Mouse (Mus musculus) E14TG2a.4 (cell line): ENCODE measurements around the gene Osbpl8.

ENCODE experiments used
- H3K27me3 ChIP-seq: 2 replicates; pipeline ENCODE4 v1.6.1; 2014; ENCODE audit warnings: low read length, control low read depth; ENCODE audit not compliant: insufficient read depth
- H3K36me3 ChIP-seq: 2 replicates; pipeline ENCODE4 v1.6.1; 2014; ENCODE audit warnings: low read length, control low read depth; ENCODE audit not compliant: insufficient read depth
- H3K4me1 ChIP-seq: replicated peaks from 2 replicates; pipeline ENCODE4 v1.6.1; 2014; ENCODE audit warnings: low read depth, low read length, control low read depth
- H3K4me3 ChIP-seq: replicated peaks from 2 replicates; pipeline ENCODE4 v1.5.1; 2014; ENCODE audit warnings: mild to moderate bottlenecking, low read length
- H3K9me3 ChIP-seq: 2 replicates; pipeline ENCODE4 v1.6.1; 2014; ENCODE audit warnings: low read length, control low read depth
- CTCF ChIP-seq: conservative IDR thresholded peaks from 2 replicates; pipeline ENCODE4 v1.5.1; 2014; ENCODE audit warnings: low read length
- NANOG ChIP-seq: IDR thresholded peaks from 2 replicates; pipeline ENCODE4 v1.6.1; 2014; ENCODE audit warnings: borderline replicate concordance, low read length, mixed read lengths
- POU5F1 ChIP-seq: IDR thresholded peaks from 2 replicates; pipeline ENCODE4 v1.6.1; 2014; ENCODE audit warnings: low read length, borderline replicate concordance

Osbpl8 gene

DNA sequence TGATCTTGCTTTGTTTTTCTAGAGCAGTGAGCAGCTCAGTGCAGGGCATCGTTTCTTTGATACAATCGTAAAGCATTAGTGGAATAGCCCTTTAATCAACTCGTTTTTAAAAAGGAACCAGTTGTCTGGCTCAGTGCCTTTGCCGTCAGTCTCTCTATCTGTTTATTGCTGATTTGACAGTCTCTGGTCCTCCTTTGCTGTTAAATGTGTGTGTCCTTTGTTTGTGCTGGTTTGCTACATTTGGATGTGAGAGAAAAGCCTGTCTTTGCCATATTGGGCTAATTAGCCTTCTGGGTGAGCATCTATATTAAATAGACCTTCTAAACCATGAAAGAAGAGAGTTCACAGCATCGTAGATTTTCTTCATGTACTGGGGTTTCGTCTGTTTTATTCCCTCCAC lies 83.6 kb downstream of the Osbpl8 start:
- Histone ChIP-seq H3K9me3 (no peaks in the 10 kb centered on the region), H3K4me1 (no peaks in the 10 kb centered on the region), H3K36me3 (no peaks in the 10 kb centered on the region), H3K27me3 (no peaks in the 10 kb centered on the region), H3K4me3 (no peak overlapping the region)
- TF ChIP-seq POU5F1 (no peak), NANOG (no peak), CTCF (no peak)

DNA sequence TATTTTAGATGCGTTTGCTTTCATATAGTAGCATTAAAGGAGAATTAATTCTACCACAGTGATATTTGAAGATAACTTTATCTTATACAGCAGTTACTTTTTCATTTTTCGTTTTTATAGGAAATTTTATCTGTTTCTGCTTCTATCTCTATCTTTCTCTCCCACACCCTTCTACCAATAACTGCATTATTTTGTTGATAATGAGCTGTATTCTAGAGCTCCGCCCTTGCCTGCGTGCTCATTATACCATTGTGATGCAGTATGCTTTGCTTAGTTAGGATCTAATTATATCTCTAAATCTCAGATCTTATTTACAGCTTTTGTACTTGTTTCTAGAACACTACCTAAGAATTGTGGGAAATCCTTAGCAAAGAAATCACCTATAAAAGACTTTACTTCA lies 85.6 kb downstream of the Osbpl8 start:
- TF ChIP-seq CTCF (no peak), POU5F1 (no peak), NANOG (no peak)
- no peaks in the 10 kb centered on the region for H3K4me1 ChIP-seq
- no peaks in the 10 kb centered on the region for H3K27me3 ChIP-seq

DNA sequence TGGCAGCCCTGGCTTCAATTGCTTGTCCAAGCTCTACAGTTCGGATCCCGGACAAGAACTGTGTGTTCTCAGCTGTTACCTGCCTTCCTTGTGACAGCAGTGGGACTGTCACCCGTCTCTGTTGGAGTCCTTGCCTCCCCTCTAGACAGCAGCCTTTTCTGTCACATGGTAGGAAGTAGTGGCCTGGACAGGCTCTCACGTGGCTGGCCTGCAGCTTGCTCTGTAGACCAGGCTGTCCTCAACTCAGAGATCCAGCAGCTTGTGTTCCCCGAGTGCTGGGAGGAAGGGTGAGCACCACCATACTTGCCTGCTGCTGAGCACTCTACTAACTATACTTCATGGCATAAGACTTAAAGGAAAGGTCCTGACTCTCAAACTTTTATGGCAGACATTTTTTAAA lies 87.1 kb downstream of the Osbpl8 start:
- Histone ChIP-seq H3K27me3 (no peaks in the 10 kb centered on the region), H3K36me3 (no peaks in the 10 kb centered on the region), H3K4me3 (no peak overlapping the region), H3K9me3 (no peaks in the 10 kb centered on the region), H3K4me1 (no peaks in the 10 kb centered on the region)
- no peak for TF ChIP-seq NANOG
- TF ChIP-seq CTCF, result no peak
- TF ChIP-seq POU5F1, result no peak

More for the DNA sequence above, 85.6 kb downstream of the Osbpl8 start:
- no peak overlapping the region for H3K4me3 ChIP-seq
- no peaks in the 10 kb centered on the region for H3K36me3 ChIP-seq
- no peaks in the 10 kb centered on the region for H3K9me3 ChIP-seq

DNA sequence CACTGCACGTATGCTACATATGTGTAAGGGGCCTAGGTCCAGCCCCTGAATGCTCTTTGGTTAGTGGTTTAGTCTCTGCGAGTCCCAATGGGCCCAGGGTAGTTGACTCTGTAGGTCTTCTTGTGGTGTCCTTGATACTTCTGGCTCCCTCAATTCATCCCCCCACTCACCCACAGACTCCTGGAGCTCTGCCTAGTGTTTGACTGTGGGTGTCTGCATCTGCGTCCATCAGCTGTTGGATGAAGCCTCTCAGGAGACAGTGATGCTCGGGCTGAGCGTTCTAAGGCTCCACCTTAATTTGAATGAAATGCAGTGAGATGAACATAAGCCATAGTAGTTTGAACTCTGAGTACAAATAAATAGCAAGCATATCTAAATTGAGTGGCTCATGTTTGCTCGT lies 90.7 kb downstream of the Osbpl8 start:
- H3K4me1 ChIP-seq, result no peaks in the 10 kb centered on the region
- no peaks in the 10 kb centered on the region for H3K9me3 ChIP-seq
- H3K4me3 ChIP-seq, result no peak overlapping the region
- TF ChIP-seq NANOG (no peak), POU5F1 (no peak)
- no peaks in the 10 kb centered on the region for H3K36me3 ChIP-seq
- H3K27me3 ChIP-seq, result no peaks in the 10 kb centered on the region

DNA sequence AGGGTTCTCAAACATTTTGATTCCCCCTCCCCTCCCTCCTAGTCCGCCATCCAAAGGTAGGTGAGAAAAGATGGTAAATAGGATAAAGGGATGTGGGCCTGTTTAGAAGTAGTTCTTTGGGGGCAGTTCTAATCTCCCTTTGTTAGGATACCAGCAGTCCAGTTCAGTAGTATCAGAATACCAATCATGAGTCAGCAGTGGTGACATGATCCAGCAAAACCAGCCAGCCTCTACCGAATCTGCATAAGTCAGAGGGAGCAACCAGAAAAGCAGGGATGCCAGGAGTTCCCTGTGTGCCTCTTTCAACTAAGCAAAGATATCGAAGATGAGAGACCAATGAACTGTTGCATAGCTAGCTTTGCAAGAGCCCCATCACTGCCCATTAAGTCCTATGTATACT lies 91.6 kb downstream of the Osbpl8 start:
- Histone ChIP-seq H3K36me3 (no peaks in the 10 kb centered on the region), H3K4me3 (no peak overlapping the region), H3K27me3 (no peaks in the 10 kb centered on the region), H3K4me1 (no peaks in the 10 kb centered on the region), H3K9me3 (no peaks in the 10 kb centered on the region)
- TF ChIP-seq CTCF (no peak), POU5F1 (no peak), NANOG (no peak)

DNA sequence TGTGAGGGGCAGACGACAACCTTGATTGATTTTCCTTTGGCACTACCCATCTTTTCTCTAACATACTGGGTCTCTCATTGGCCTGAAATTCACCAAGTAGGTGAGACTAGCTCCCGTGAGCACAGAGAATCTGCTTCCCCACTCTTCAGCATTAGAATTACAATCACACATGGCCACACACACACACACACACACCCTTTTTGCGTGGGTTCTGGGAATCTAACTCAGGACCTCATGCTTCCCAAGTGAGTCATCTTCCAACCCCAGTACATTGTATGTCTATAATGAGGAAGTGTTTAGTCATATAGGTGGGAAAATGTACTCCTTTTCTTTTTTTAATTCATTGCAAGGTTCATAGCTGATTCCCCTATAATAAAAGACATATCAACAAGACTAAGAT lies 92.8 kb downstream of the Osbpl8 start:
- H3K4me1 ChIP-seq, result no peaks in the 10 kb centered on the region
- no peak for TF ChIP-seq POU5F1
- no peak for TF ChIP-seq CTCF
- no peak for TF ChIP-seq NANOG
- no peaks in the 10 kb centered on the region for H3K36me3 ChIP-seq
- no peaks in the 10 kb centered on the region for H3K27me3 ChIP-seq
- no peak overlapping the region for H3K4me3 ChIP-seq
- no peaks in the 10 kb centered on the region for H3K9me3 ChIP-seq

DNA sequence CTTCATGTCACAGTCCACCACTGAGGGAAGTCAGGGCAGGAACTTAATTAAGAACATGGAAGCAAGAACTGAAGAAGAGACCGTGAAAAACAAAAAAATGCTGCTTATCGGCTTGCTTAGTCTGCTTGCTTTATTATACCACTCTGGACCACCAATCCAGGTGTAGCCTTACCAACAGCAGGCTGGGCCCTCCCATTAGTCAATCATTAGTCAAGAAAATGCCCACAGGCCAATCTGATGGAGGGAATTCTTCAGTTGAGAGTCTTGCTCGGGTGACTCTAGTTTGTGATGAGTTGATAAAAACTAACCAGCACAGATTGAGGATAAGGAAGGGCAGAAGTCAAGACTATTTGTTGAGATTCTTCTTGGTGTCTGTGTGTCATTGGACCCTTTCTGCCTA lies 93.7 kb downstream of the Osbpl8 start:
- Histone ChIP-seq H3K9me3 (no peaks in the 10 kb centered on the region), H3K36me3 (no peaks in the 10 kb centered on the region), H3K4me3 (no peak overlapping the region), H3K27me3 (no peaks in the 10 kb centered on the region), H3K4me1 (no peaks in the 10 kb centered on the region)
- TF ChIP-seq NANOG, result no peak
- no peak for TF ChIP-seq POU5F1
- no peak for TF ChIP-seq CTCF

DNA sequence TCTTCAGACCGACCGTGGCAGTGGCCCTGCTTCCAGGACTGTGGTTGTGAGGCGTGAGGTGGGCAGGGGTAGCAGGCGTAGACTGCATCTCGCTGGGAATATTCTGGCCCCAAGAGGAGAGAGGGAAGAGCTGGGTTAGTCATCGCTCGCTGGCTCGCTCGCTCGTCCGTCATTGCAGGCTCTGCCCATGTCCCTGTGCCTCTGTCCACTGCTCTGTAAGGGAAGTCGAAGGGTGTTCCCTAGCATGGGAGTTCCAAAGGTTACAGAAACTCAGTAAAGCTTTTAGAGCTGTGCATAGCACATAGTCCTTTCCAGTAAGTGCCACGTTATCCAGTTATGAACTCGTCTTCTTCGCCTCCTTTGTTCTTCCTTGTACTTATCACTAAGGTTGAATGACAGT lies 107.1 kb downstream of the Osbpl8 start:
- H3K36me3 ChIP-seq, result peaks cover 29% of the 10 kb centered on the region
- H3K4me1 ChIP-seq, result no peaks in the 10 kb centered on the region
- no peaks in the 10 kb centered on the region for H3K27me3 ChIP-seq
- H3K9me3 ChIP-seq, result no peaks in the 10 kb centered on the region
- no peak for TF ChIP-seq NANOG
- no peak for TF ChIP-seq POU5F1
- no peak for TF ChIP-seq CTCF
- H3K4me3 ChIP-seq, result no peak overlapping the region

DNA sequence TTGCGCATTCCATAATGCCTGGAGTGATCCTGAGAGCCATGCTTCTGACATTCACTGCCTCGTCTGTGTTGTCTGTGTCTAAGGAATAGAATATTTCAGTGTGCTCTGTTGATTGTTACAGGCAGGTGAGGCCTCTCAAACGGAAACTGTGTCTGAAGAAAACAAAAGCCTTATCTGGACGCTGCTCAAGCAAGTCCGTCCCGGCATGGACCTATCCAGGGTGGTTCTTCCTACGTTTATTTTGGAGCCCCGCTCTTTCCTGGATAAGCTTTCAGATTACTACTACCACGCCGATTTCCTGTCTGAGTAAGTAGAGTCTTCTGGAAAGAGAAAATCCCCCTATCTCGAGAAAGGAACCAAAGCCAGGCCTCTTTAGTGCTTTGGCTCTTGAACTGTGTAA lies 108.4 kb downstream of the Osbpl8 start:
- H3K9me3 ChIP-seq, result no peaks in the 10 kb centered on the region
- no peak overlapping the region for H3K4me3 ChIP-seq
- TF ChIP-seq NANOG (no peak), POU5F1 (no peak), CTCF (no peak)
- no peaks in the 10 kb centered on the region for H3K4me1 ChIP-seq
- peaks cover 29% of the 10 kb centered on the region for H3K36me3 ChIP-seq
- H3K27me3 ChIP-seq, result no peaks in the 10 kb centered on the region
